Comparison of ENCODE assay signal across 16 mouse cellular contexts in the genomic region with DNA sequence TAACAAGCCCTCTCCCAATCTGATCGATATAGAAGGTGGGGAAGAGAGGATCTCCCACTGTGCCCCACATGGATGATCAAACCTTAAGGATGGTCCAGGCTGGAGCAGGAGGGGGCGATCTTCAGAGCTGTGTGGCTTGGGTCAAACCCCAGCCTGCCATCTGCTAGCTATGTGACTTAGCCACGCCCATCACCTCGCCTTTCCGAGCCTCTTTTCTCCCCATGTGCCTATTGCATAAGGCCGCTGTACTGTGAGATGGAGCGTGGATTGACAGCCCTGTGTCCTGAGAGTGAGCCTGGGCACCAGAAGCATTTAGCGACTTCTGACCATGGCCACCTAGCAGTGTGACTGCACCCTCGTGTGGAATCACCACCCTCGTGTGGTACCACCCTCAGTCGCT. TPM values are rescaled to one million over a fixed set of nuclear protein-coding genes. Genes with fewer than 3 reads are reported as not detected.
DNase-seq lines count a peak whose midpoint lies in the region; ATAC-seq and TF ChIP-seq lines count a peak whose summit lies in the region.
"Had no signal": no experiment of that assay in that cellular context is flagged by ENCODE, and none has a peak within 500 bp of the region (broad histone marks: within the 10 kb centered on the region; RNA-seq: fewer than 3 reads in every experiment).

No protein-coding gene starts in this region.

- H3K4me1 ChIP-seq in forebrain, embryonic 12.5 days: peaks cover 10% of the 10 kb centered on the region
- no peaks in the 10 kb centered on the region for H3K4me1 ChIP-seq in forebrain, postnatal 0 days (ENCODE audit: insufficient read depth)
- peaks cover 16% of the 10 kb centered on the region for H3K4me1 ChIP-seq in hindbrain, embryonic 13.5 days (replicated peaks)

- no peaks in the 10 kb centered on the region for H3K9me3 ChIP-seq in forebrain, embryonic 12.5 days
- no peaks in the 10 kb centered on the region for H3K9me3 ChIP-seq in forebrain, postnatal 0 days (ENCODE audit: low read length)
- no peaks in the 10 kb centered on the region for H3K9me3 ChIP-seq in hindbrain, embryonic 13.5 days

- 0 out of 2 replicates have a peak, but pooled peaks cover 4% of the 10 kb centered on the region for H3K27me3 ChIP-seq in forebrain, embryonic 12.5 days
- no peaks in the 10 kb centered on the region for H3K27me3 ChIP-seq in forebrain, postnatal 0 days (ENCODE audit: insufficient read depth, low read length)
- no peaks in the 10 kb centered on the region for H3K27me3 ChIP-seq in hindbrain, embryonic 13.5 days

- no peak for DNase-seq in forebrain, postnatal 0 days
- DNase-seq in left cerebral cortex, postnatal 4 days: peak; percentile 21
- no peak for DNase-seq in left cerebral cortex, adult 8-10 months (ENCODE audit: low spot score in 2 of 2)
- peak; percentile 32 for DNase-seq in ZHBTc4 (ENCODE audit: low read depth, low spot score)
- DNase-seq in adrenal gland, postnatal 25 days: no peak
- no peak for DNase-seq in lung, postnatal 4 days
- DNase-seq: adrenal gland, postnatal 36 days; kidney, adult 9 months; right cerebral cortex, postnatal 14 days had no signal

- intact Hi-C loops in left cerebral cortex, postnatal 4 days (cut with DNase I): no loop called here

- H3K9ac ChIP-seq in forebrain, embryonic 12.5 days: no peak overlapping the region
- no peak overlapping the region for H3K9ac ChIP-seq in forebrain, postnatal 0 days
- H3K9ac ChIP-seq in hindbrain, embryonic 13.5 days: peak overlapping the region; percentile 53; the same call in 1 of the 2 replicates
- H3K9ac ChIP-seq: liver, embryonic 14.5 days had no signal

- H3K4me3 ChIP-seq in forebrain, embryonic 12.5 days (replicated peaks): no peak overlapping the region
- H3K4me3 ChIP-seq in forebrain, postnatal 0 days (ENCODE audit: low read depth, low read length): no peak overlapping the region
- no peak overlapping the region for H3K4me3 ChIP-seq in hindbrain, embryonic 13.5 days
- H3K4me3 ChIP-seq: layer of hippocampus, adult 2 months had no signal

- TF ChIP-seq CTCF in forebrain, postnatal 0 days (IDR thresholded peaks at IDR 0.05; ENCODE audit: low read depth): no peak

- H3K27ac ChIP-seq in forebrain, embryonic 12.5 days: no peak overlapping the region
- H3K27ac ChIP-seq in forebrain, postnatal 0 days (ENCODE audit: low read depth, low read length): no peak overlapping the region
- no peak overlapping the region for H3K27ac ChIP-seq in hindbrain, embryonic 13.5 days
- H3K27ac ChIP-seq: layer of hippocampus, adult 2 months; liver, embryonic 14.5 days; macrophage had no signal

- H3K4me2 ChIP-seq in forebrain, embryonic 12.5 days: no peak overlapping the region; the same call in 1 of the 2 replicates
- no peak overlapping the region for H3K4me2 ChIP-seq in forebrain, postnatal 0 days (ENCODE audit: low read depth)
- 0 out of 2 replicates have a peak overlapping the region, but pooled peaks have one; percentile 14 for H3K4me2 ChIP-seq in hindbrain, embryonic 13.5 days

- no peaks in the 10 kb centered on the region for H3K36me3 ChIP-seq in forebrain, embryonic 12.5 days (replicated peaks)
- no peaks in the 10 kb centered on the region for H3K36me3 ChIP-seq in forebrain, postnatal 0 days (ENCODE audit: insufficient read depth)
- H3K36me3 ChIP-seq in hindbrain, embryonic 13.5 days: no peaks in the 10 kb centered on the region

- WGBS in forebrain, embryonic 12.5 days: 52% methylated on average over 11 of the region's 11 CpGs
- WGBS in forebrain, postnatal 0 days: 52% methylated on average over 11 of the region's 11 CpGs
- WGBS in hindbrain, embryonic 13.5 days: 44% methylated on average over 11 of the region's 11 CpGs

- ATAC-seq in forebrain, embryonic 12.5 days (ENCODE audit: low FRiP score): 0 out of 2 replicates have a peak, but pooled peaks have one; percentile 39
- no peak for ATAC-seq in forebrain, postnatal 0 days
- 0 out of 2 replicates have a peak, but pooled peaks have one; percentile 36 for ATAC-seq in hindbrain, embryonic 13.5 days (ENCODE audit: low FRiP score)

RNA-seq across cellular contexts. Expression of a gene that starts 10.6 kb away (rescaled TPM):
- 1.7 and 2.1 TPM in 2 replicates for polyA plus RNA-seq in forebrain, embryonic 12.5 days (2016; fragmentation: Nextera tagmentation; extraction: Ambion mirVana)
- 15.5 and 16.8 TPM in 2 replicates for total RNA-seq in forebrain, postnatal 0 days (2014; rRNA removed)
- polyA plus RNA-seq in forebrain, postnatal 0 days (2015; fragmentation: Nextera tagmentation; extraction: Ambion mirVana): 17.6 and 18.7 TPM in 2 replicates
- 10 to 100 TPM; 11.7 to 13.7 TPM for total RNA-seq in left cerebral cortex, postnatal 4 days (2021)
- total RNA-seq in left cerebral cortex, adult 8-10 months (2022): 1 to 10 TPM; 1.7 to 3.7 (median 2.1) TPM
- 8.0 and 8.3 TPM in 2 replicates for polyA plus RNA-seq in hindbrain, embryonic 13.5 days (2015; fragmentation: Nextera tagmentation; extraction: Ambion mirVana)
- 4.2 and 6.7 TPM in 2 replicates for total RNA-seq in adrenal gland, postnatal 25 days (2021)
- total RNA-seq: ES-E14; neutrophil, adult 5-6 weeks had no signal
- polyA plus RNA-seq: macrophage had no signal

RNA-seq across cellular contexts. Expression of a gene that starts 43.9 kb away (rescaled TPM):
- polyA plus RNA-seq in forebrain, embryonic 12.5 days (2016; fragmentation: Nextera tagmentation; extraction: Ambion mirVana): 20.6 and 22.1 TPM in 2 replicates
- 1.3 and 1.8 TPM in 2 replicates for total RNA-seq in forebrain, postnatal 0 days (2014; rRNA removed)
- 2.3 and 4.5 TPM in 2 replicates for polyA plus RNA-seq in forebrain, postnatal 0 days (2015; fragmentation: Nextera tagmentation; extraction: Ambion mirVana)
- total RNA-seq in left cerebral cortex, postnatal 4 days (2021): 1 to 10 TPM; 4.8 to 5.3 TPM
- total RNA-seq in left cerebral cortex, adult 8-10 months (2022): 1 to 10 TPM; 2.8 to 4.0 (median 3.2) TPM
- 18.5 and 20.8 TPM in 2 replicates for polyA plus RNA-seq in hindbrain, embryonic 13.5 days (2015; fragmentation: Nextera tagmentation; extraction: Ambion mirVana)
- 3.2 and 3.9 TPM in 2 replicates for total RNA-seq in adrenal gland, postnatal 25 days (2021)
- total RNA-seq: neutrophil, adult 5-6 weeks had no signal

RNA-seq across cellular contexts. Expression of a gene that starts 51.1 kb away (rescaled TPM):
- polyA plus RNA-seq in forebrain, embryonic 12.5 days (2016; fragmentation: Nextera tagmentation; extraction: Ambion mirVana): 62.8 and 66.9 TPM in 2 replicates
- total RNA-seq in forebrain, postnatal 0 days (2014; rRNA removed): 29.5 and 35.7 TPM in 2 replicates
- 56.0 and 59.1 TPM in 2 replicates for polyA plus RNA-seq in forebrain, postnatal 0 days (2015; fragmentation: Nextera tagmentation; extraction: Ambion mirVana)
- total RNA-seq in left cerebral cortex, postnatal 4 days (2021): 10 to 100 TPM; 36.6 to 41.8 TPM
- 10 to 100 TPM; 52.6 to 58.3 (median 55.7) TPM for total RNA-seq in left cerebral cortex, adult 8-10 months (2022)
- polyA plus RNA-seq in hindbrain, embryonic 13.5 days (2015; fragmentation: Nextera tagmentation; extraction: Ambion mirVana): 71.0 and 71.5 TPM in 2 replicates
- 41.8 and 48.1 TPM in 2 replicates for total RNA-seq in adrenal gland, postnatal 25 days (2021)

RNA-seq across cellular contexts. Expression of a gene that starts 58.6 kb away (rescaled TPM):
- polyA plus RNA-seq in forebrain, embryonic 12.5 days (2016; fragmentation: Nextera tagmentation; extraction: Ambion mirVana): 55.8 and 62.5 TPM in 2 replicates
- total RNA-seq in forebrain, postnatal 0 days (2014; rRNA removed): 21.3 and 50.8 TPM in 2 replicates
- 48.7 and 52.1 TPM in 2 replicates for polyA plus RNA-seq in forebrain, postnatal 0 days (2015; fragmentation: Nextera tagmentation; extraction: Ambion mirVana)
- 10 to 100 TPM; 12.5 to 14.0 TPM for total RNA-seq in left cerebral cortex, postnatal 4 days (2021)
- total RNA-seq in left cerebral cortex, adult 8-10 months (2022): 10 to 100 TPM; 27.6 to 31.7 (median 29.8) TPM
- polyA plus RNA-seq in hindbrain, embryonic 13.5 days (2015; fragmentation: Nextera tagmentation; extraction: Ambion mirVana): 51.3 and 56.9 TPM in 2 replicates
- 39.1 and 47.9 TPM in 2 replicates for total RNA-seq in adrenal gland, postnatal 25 days (2021)

Comparison
In these comparisons a context has a peak if more than half of its experiments do, and no peak if none do; other contexts are left out.
1. DNase-seq: peak in left cerebral cortex, postnatal 4 days (single experiment) and ZHBTc4 (single experiment); none in forebrain, postnatal 0 days (single experiment), left cerebral cortex, adult 8-10 months (0 of 2), adrenal gland, postnatal 25 days (single experiment) and lung, postnatal 4 days (0 of 2).